Mouse (Mus musculus) MEL (cell line): Measurements from ENCODE around the gene Tyw1. TPM values are rescaled to one million over a fixed set of nuclear protein-coding genes. Genes with fewer than 3 reads are reported as not detected.

Source experiments
- DNase-seq: peaks from one replicate; pipeline ENCODE4 v3.0.0; 2011; ENCODE audit warnings: low read depth, low spot score
- H3K27ac ChIP-seq: 2 replicates; pipeline ENCODE4 v1.5.1; 2012; ENCODE audit warnings: low read depth, mild to moderate bottlenecking, control low read depth, low read length, moderate library complexity; ENCODE audit not compliant: control insufficient read depth
- H3K27me3 ChIP-seq, 2 experiments: fragments of 150-350 bp in 1 of 2; sonication (generic) in 1 of 2; 2 replicates each; pipeline ENCODE4 v1.6.1; 2012; ENCODE audit warnings: low read length in 2 of 2, mild to moderate bottlenecking in 2 of 2, improper control_type of control experiment in 1 of 2, moderate library complexity in 1 of 2; ENCODE audit not compliant: insufficient read depth in 2 of 2, control insufficient read depth in 1 of 2
- H3K36me3 ChIP-seq, 2 experiments: 2 replicates each; pipeline ENCODE4 v1.6.1; 2012 to 2014; ENCODE audit warnings: low read length in 2 of 2, improper control_type of control experiment in 1 of 2, inconsistent platforms in 1 of 2, mild to moderate bottlenecking in 1 of 2; ENCODE audit not compliant: insufficient read depth in 2 of 2, control insufficient read depth in 1 of 2
- H3K4me1 ChIP-seq, 2 experiments: fragments of 150-350 bp in 1 of 2; sonication (generic) in 1 of 2; 2 replicates each; pipeline ENCODE4 v1.6.1; 2012; ENCODE audit warnings: low read length in 2 of 2, improper control_type of control experiment in 1 of 2, mild to moderate bottlenecking in 1 of 2; ENCODE audit not compliant: insufficient read depth in 2 of 2, control insufficient read depth in 1 of 2
- H3K4me3 ChIP-seq, 2 experiments: fragments of 150-350 bp in 1 of 2; sonication (generic) in 1 of 2; 2 replicates each; pipeline ENCODE4 v1.5.1; 2012; ENCODE audit warnings: low read depth in 2 of 2, low read length in 2 of 2, mild to moderate bottlenecking in 2 of 2, moderate library complexity in 2 of 2, control low read depth in 1 of 2, improper control_type of control experiment in 1 of 2; ENCODE audit not compliant: control insufficient read depth in 1 of 2, insufficient read depth in 1 of 2
- H3K79me2 ChIP-seq: 2 replicates; pipeline ENCODE4 v1.6.1; 2012; ENCODE audit warnings: mild to moderate bottlenecking, low read length, moderate library complexity; ENCODE audit not compliant: control insufficient read depth, poor library complexity, insufficient read depth
- H3K9ac ChIP-seq: 2 replicates; pipeline ENCODE4 v1.6.1; 2012; ENCODE audit warnings: low read depth, mild to moderate bottlenecking, control low read depth, low read length, moderate library complexity; ENCODE audit not compliant: control insufficient read depth, poor library complexity, severe bottlenecking
- H3K9me3 ChIP-seq: fragments of 150-350 bp; sonication (generic); replicated peaks from 2 replicates; pipeline ENCODE4 v1.6.1; 2012; ENCODE audit warnings: mild to moderate bottlenecking, low read length, improper control_type of control experiment, moderate library complexity; ENCODE audit not compliant: insufficient read depth
- BHLHE40 ChIP-seq: IDR thresholded peaks from 2 replicates; pipeline ENCODE4 v1.6.1; 2012; ENCODE audit warnings: low read depth, mild to moderate bottlenecking, inconsistent platforms, low read length, improper control_type of control experiment, borderline replicate concordance
- CHD2 ChIP-seq: IDR thresholded peaks from 2 replicates; pipeline ENCODE4 v1.6.1; 2011; ENCODE audit warnings: low read length, improper control_type of control experiment
- CTCF ChIP-seq, 3 experiments: IDR thresholded peaks in 2 of 3; conservative IDR thresholded peaks in 1 of 3; 2 replicates each; pipeline ENCODE4 v1.5.1; 2011 to 2012; ENCODE audit warnings: low read length in 3 of 3, low read depth in 2 of 3, mild to moderate bottlenecking in 2 of 3, improper control_type of control experiment in 1 of 3, inconsistent platforms in 1 of 3, mixed read lengths in 1 of 3, moderate library complexity in 1 of 3; ENCODE audit not compliant: control insufficient read depth in 1 of 3, insufficient read depth in 1 of 3, poor library complexity in 1 of 3, severe bottlenecking in 1 of 3
- E2F4 ChIP-seq: IDR thresholded peaks from 2 replicates; pipeline ENCODE4 v1.6.1; 2011; ENCODE audit warnings: low read depth, low read length, improper control_type of control experiment, borderline replicate concordance
- EP300 ChIP-seq, 2 experiments: IDR thresholded peaks; 2 replicates each; pipeline ENCODE4 v1.6.1; 2011; ENCODE audit warnings: improper control_type of control experiment in 2 of 2, low read length in 2 of 2, low read depth in 1 of 2, mild to moderate bottlenecking in 1 of 2
- ETS1 ChIP-seq: IDR thresholded peaks from 2 replicates; pipeline ENCODE4 v1.6.1; 2012; ENCODE audit warnings: low read depth, mild to moderate bottlenecking, inconsistent platforms, low read length, improper control_type of control experiment, moderate library complexity
- GATA1 ChIP-seq: IDR thresholded peaks from 2 replicates; pipeline ENCODE4 v1.6.1; 2011; ENCODE audit warnings: low read depth, low read length, improper control_type of control experiment
- MAZ ChIP-seq: IDR thresholded peaks from 2 replicates; pipeline ENCODE4 v1.6.1; 2012; ENCODE audit warnings: low read depth, mild to moderate bottlenecking, inconsistent platforms, low read length, improper control_type of control experiment
- MXI1 ChIP-seq: IDR thresholded peaks from 2 replicates; pipeline ENCODE4 v1.6.1; 2011; ENCODE audit warnings: mild to moderate bottlenecking, low read depth, low read length, improper control_type of control experiment
- MYB ChIP-seq: IDR thresholded peaks from 2 replicates; pipeline ENCODE4 v1.6.1; 2011; ENCODE audit warnings: mild to moderate bottlenecking, low read depth, low read length, improper control_type of control experiment
- POLR2AphosphoS2 ChIP-seq: IDR thresholded peaks from 2 replicates; pipeline ENCODE4 v1.6.1; 2011; ENCODE audit warnings: low read length, improper control_type of control experiment
- RCOR1 ChIP-seq: IDR thresholded peaks from 2 replicates; pipeline ENCODE4 v1.6.1; 2012; ENCODE audit warnings: low read depth, mild to moderate bottlenecking, inconsistent platforms, low read length, improper control_type of control experiment
- SIN3A ChIP-seq: IDR thresholded peaks from 2 replicates; pipeline ENCODE4 v1.6.1; 2012; ENCODE audit warnings: low read length, improper control_type of control experiment, inconsistent platforms
- TBP ChIP-seq: IDR thresholded peaks from 2 replicates; pipeline ENCODE4 v1.8.0; 2011; ENCODE audit warnings: low read depth, low read length, improper control_type of control experiment
- TCF12 ChIP-seq: IDR thresholded peaks from 2 replicates; pipeline ENCODE4 v1.6.1; 2014; ENCODE audit warnings: low read depth, mild to moderate bottlenecking, inconsistent platforms, low read length, improper control_type of control experiment, moderate library complexity
- USF1 ChIP-seq: IDR thresholded peaks from 2 replicates; pipeline ENCODE4 v1.6.1; 2014; ENCODE audit warnings: low read depth, mild to moderate bottlenecking, inconsistent platforms, low read length, improper control_type of control experiment, moderate library complexity
- ZNF384 ChIP-seq: IDR thresholded peaks from 2 replicates; pipeline ENCODE4 v1.6.1; 2012; ENCODE audit warnings: low read depth, mild to moderate bottlenecking, inconsistent platforms, low read length, improper control_type of control experiment
- polyA plus RNA-seq, 2 experiments: library from polyadenylated mRNA; stranded (reverse) in 1 of 2; unstranded in 1 of 2; fragments of >175 nt in 1 of 2; fragments of >200 nt in 1 of 2; gene quantifications; 2 replicates each; pipeline versions ENCODE4 v1.2.1 to v1.2.4; 2012; ENCODE audit warnings: low replicate concordance in 2 of 2, low read depth in 1 of 2; ENCODE audit not compliant: insufficient read length in 2 of 2, insufficient read depth in 1 of 2, missing spikeins in 1 of 2
- total RNA-seq: library from RNA; depleted of rRNA; stranded (reverse); fragments of 300-350 nt; gene quantifications from 2 replicates; pipeline ENCODE4 v1.2.3, GENCODE M21; 2012

The Tyw1 gene
- total and polyA plus RNA-seq, 3 experiments, result 33.3 to 133 (median 38.8) TPM

DNA sequence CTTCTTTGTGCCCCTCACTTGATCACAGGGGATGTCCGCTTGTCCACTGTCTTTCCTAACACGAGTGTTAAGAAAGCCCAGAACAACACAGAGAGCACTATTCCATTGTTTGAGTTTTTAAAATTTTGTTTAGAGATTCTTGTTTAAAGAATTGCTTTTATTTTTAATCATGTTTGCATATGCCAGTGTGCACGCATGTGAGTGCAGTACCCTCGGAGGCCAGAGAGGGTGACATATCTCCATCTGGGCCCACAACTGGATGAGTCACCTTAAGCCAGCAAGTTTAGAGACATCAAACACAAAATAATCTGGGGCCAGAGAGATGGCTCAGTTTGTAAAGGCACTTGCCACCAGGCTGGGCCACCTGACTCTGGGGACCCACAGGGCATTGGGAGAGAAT lies 80.0 kb downstream of the Tyw1 start:
- Histone ChIP-seq H3K36me3 (peaks cover 0 to 2% of the 10 kb centered on the region in 2 experiments; a peak in 2 of 4 replicates), H3K27ac (no peak overlapping the region)

DNA sequence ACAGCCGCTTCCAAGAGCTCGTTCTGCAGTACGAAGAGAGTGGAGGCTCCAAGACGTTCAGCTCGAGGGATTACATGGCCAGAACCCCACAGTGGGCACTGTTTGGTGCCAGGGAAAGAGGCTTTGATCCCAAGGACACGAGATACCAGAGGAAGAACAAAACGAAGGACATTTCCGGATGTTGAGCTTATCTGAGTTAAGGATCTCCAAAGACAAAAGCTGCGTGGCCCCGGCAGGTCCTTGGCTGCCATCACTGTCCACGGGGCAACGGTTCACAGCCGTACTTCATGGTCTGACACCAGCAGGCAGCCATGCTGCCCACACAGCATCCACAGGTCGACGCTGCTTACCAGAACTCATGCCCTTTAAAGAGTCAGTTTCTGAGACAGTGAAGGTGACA lies 85.2 kb downstream of the Tyw1 start:
- H3K27me3 ChIP-seq, result no peaks in the 10 kb centered on the region
- no peak for DNase-seq
- H3K27ac ChIP-seq, result no peak overlapping the region
- no peak overlapping the region for H3K9ac ChIP-seq
- no peak overlapping the region for H3K4me3 ChIP-seq
- no peak for TF ChIP-seq BHLHE40
- no peak for TF ChIP-seq E2F4
- TF ChIP-seq POLR2AphosphoS2, result no peak
- TF ChIP-seq USF1, result no peak
- TF ChIP-seq MYB, result no peak
- no peak for TF ChIP-seq ZNF384
- TF ChIP-seq MAZ, result no peak
- no peaks in the 10 kb centered on the region for H3K9me3 ChIP-seq
- H3K36me3 ChIP-seq, result peaks cover 2% of the 10 kb centered on the region in 2 experiments; a peak in 2 of 4 replicates
- peaks cover 0 to 9% of the 10 kb centered on the region in 2 experiments; a peak in 3 of 4 replicates for H3K4me1 ChIP-seq
- no peaks in the 10 kb centered on the region for H3K79me2 ChIP-seq

More for the DNA sequence above, 80.0 kb downstream of the Tyw1 start:
- DNase-seq, result peak; percentile 28
- H3K9ac ChIP-seq, result no peak overlapping the region
- H3K27me3 ChIP-seq, result no peaks in the 10 kb centered on the region
- H3K9me3 ChIP-seq, result no peaks in the 10 kb centered on the region
- no peak overlapping the region for H3K4me3 ChIP-seq
- no peak for TF ChIP-seq E2F4
- peak in 2 of 3 experiments; percentile 15 to 21; a peak in 2 of 6 replicates for TF ChIP-seq CTCF (IDR thresholded peaks at IDR 0.05 in 2 of 3, conservative IDR thresholded peaks at IDR 0.05 in 1 of 3; ENCODE audit: control insufficient read depth in 1 of 3, insufficient read depth in 1 of 3, low read depth in 2 of 3, low read length in 3 of 3, poor library complexity in 1 of 3, severe bottlenecking in 1 of 3)
- no peak for TF ChIP-seq CHD2
- H3K79me2 ChIP-seq, result no peaks in the 10 kb centered on the region
- no peaks in the 10 kb centered on the region for H3K4me1 ChIP-seq

DNA sequence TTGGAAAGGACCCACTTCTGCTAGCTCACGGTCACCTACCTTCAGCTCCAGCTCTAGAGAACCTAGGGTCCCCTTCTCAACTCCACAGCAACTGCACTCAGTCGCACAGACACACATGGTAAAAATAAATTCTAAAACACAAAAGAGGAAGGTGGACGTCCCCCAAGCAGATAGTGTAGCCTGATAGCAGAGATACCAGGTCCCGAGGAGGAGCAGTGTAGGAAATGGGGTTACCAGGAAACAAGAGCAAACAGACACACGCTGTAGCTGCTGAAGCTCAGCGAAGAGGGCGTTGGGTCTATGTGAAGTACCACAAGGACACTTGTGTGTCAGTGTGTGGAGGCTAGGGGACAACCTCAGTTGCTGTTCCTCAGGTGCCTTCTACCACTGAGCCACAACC lies 89.6 kb downstream of the Tyw1 start:
- H3K79me2 ChIP-seq, result no peaks in the 10 kb centered on the region
- H3K4me3 ChIP-seq, result no peak overlapping the region
- TF ChIP-seq RCOR1 (peak; percentile 21; the same call in 1 of the 2 replicates), USF1 (no peak), TCF12 (peak; percentile 35; the same call in 1 of the 2 replicates), EP300 (IDR thresholded peaks at IDR 0.05; ENCODE audit: low read depth in 1 of 2, low read length in 2 of 2) (peak; percentile 46 to 57; a peak in 3 of 4 replicates), SIN3A (peak; percentile 62; the same call in 1 of the 2 replicates), MXI1 (peak; percentile 67), TBP (no peak), E2F4 (no peak), ETS1 (peak; percentile 58), GATA1 (peak; percentile 86)
- peak; percentile 79 for DNase-seq
- H3K4me1 ChIP-seq, result peaks cover 0 to 9% of the 10 kb centered on the region in 2 experiments; a peak in 3 of 4 replicates
- H3K9ac ChIP-seq, result no peak overlapping the region
- no peaks in the 10 kb centered on the region for H3K9me3 ChIP-seq
- H3K27ac ChIP-seq, result peak overlapping the region; percentile 37; the same call in 1 of the 2 replicates
- no peaks in the 10 kb centered on the region for H3K27me3 ChIP-seq
- 0 out of 4 replicates have a peak, but pooled peaks cover 0 to 2% of the 10 kb centered on the region in 2 experiments for H3K36me3 ChIP-seq
